Mouse (Mus musculus): ENCODE results near the gene Lhpp.

The Lhpp gene

DNA sequence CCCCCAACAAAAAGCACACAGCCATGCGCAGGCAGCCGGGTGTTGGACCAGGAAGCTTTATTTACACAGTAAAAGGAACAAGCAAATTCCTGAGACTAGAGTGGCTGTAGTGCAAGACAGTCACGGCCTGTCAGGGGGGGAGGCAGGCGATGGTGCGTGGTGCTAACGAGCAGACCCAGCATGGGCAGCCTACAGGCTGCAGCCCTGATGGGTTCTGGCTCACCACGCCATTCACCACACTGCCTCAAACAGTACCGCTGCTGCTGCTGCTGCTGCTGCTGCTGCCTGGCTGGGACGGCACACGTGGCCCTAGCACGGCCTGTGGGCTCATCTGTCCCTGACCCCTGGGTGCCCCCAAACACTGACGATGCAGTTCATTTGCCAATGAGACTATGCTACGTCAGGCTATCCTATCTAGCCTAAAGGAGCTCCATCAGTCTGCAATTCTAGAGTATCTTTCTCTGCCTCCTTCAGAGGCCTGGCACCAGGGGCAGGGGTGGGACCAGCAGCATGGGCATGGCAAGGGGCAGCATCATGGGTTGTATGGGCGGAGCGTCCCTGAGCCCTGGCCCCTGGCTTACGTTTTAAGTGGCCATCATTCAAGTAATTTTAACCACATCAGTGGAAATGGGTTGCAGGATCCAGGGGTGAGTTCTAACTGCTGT is 101.7 kb downstream of the Lhpp start:
- no peak for DNase-seq (ENCODE audit: low spot score)

DNA sequence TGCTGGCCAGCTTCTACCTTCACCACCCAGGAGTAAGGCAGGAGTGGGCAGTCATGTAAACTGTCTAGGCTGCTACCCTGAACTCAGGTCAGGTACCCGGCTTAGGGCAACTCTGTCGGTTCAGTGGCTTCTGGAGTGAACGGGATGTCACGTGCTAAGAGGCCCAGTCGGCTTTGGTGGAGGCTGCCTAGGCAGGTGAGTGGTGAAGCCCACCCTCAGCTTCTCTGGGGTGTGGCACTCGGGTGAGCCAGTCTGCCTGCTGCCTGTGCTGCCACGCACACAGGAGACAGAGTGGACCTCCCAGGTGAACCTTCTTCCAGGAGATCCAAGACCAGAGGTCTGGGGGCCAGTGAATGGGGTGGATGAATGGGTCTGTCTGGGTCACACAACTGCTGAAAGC is 102.5 kb downstream of the Lhpp start:
- DNase-seq (ENCODE audit: low spot score): no peak

DNA sequence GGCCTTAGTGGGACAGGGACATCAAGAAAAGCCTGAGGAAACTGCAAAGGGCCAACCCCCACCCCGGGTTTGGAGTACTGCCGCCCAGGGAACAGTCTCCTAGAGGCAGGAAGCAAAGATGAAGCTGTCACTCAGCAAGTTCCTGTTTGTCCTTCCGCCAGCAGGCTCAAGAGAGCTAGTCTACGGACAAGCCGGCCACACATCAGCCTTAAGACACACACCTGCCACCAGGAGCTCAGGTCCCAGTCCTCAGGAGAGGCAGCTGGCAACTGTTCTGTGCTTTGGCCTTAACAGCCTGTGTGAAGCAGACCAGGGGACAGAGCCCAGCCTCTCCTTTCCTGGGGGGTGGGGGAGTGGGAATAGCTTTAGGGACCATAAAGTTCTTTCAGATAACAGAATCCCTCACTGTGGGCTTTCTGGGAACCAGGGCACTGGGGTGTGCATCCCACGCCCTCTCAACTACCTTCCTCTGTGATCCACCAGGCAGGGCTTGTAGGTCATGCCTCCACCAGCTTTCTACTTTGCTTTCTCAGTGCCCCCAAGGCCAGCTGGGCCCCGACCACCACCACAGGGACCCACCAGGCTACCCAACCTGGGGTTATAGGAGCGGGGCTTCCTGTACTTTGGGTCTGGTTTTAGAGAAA is 103.2 kb downstream of the Lhpp start:
- DNase-seq (ENCODE audit: low spot score): no peak

DNA sequence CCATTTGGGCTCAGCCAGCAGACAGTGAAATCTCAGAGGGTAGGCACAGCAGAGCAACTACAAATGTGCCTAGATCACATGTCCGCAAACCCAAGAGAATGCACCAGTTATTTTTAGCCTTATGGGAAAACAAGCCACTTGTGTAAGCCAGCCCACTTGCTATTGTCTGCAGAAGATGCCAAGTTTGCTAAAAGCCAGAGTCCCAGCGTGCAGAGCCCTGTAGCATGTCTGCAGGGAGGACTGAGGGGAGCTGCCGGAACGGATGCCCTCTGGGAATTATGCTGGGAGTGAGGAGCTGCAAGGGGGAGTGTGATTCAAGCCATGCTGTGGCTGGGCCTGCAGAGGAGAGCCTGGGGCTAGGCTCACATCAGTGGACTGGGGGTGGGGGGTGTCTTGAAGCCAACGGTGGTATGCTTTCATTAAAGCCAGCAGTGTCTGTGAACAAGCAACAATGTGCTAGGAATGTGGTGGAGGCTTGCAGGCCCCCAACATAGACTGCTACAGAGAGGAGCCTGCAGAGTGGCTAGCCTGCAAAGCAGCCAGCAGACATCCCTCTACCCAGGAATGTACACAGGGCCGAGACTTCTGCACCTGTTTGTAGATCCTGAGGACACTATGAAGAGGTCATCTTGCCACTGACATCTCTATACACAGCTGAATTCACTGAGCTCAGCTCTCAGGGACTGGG is 103.9 kb downstream of the Lhpp start:
- DNase-seq (ENCODE audit: low spot score): peak; percentile 68

DNA sequence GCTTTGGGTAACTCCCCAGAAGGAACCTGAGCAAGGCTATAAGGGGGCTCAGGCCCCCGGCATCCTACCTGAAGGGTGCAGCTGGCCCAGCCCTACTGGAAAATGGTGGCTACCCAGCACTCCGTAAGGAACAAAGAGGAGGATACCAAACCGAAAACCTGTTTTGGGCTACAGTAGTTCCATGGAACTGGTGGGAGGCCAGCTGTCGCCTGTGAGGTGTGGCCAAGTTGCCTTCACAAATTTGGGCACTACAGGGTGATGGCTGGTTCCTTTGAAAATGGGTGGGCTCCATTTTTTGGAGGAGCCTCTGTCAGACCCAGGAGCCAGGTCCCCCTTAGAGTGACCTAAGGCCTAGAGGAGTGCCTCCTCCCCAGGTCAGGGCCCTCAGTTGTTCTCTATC is 104.8 kb downstream of the Lhpp start:
- no peak for DNase-seq (ENCODE audit: low spot score)

GRCm38 (mm10) chr7:132719570-132719969 is 109.1 kb downstream of the Lhpp start:
- no peak for DNase-seq (ENCODE audit: low spot score)

DNA sequence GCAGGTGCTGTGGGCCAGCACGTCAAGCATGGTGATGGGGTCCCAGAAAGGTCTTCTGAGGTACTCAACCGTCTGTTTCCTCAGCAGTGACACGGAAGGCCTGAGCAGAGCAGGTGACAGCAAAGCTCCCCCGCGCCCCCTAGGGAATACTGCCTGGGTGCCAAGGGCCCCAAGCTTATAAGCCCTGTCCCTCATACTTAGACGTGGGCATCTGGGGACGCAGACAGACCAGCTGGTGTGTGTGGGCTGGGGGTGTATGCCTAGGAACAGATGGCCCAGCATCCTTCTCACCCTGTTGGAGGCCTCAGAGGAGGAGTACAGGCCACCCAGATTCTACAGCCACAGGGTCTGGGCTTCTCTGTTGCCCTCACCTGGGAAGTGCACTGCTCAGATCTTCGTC is 110.1 kb downstream of the Lhpp start:
- DNase-seq (ENCODE audit: low spot score): no peak

- no peak for DNase-seq (ENCODE audit: low spot score)
Measured at GRCm38 (mm10) chr7:132722401-132723370, 112.2 kb downstream of the Lhpp start.

DNA sequence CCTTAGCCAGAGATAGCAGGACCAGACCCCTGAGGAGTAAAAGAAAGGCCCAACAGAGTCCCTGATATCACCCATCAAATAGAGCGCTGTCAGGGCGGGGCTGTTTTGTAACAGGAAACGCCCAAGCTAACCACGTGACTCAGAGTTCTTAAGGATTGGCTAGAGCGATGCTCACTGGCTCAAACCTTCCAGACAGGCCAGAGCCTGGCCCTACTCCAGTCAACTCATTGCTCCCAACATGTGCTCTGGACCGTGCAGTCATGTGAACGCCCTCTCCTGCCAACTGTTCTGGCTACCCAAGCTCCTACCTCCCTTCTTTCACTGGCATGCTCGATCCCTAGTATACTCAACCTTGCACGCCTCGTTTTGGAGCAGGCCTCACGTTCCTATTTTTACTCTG is 113.5 kb downstream of the Lhpp start:
- DNase-seq (ENCODE audit: low spot score): no peak

DNA sequence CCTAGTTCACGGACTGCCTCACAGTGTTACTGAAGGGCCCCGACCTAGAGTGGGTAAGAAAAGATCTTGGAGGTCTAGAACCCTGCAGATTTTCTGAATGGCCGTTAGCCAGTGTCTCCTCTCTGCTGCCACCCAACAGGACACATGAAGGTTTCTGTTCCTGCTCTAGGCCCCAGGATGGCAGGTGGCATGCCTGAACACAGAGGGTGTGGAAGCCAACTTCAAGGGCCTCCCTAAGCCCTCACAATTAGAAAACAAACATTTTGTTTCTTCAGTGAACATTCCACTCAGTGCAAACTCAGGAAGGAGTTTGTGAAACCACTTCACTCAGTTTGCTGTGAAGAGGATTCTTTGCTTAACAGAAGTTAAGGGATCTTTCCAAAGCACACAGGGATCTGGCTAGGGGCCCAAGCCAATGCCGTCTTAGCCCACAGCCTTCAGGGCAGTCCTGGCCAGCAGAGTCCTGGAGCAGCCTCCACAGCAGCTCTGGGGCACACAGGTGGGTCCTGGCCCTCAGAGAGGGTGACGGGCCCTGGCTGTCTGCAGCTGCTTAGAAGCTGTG is 114.1 kb downstream of the Lhpp start:
- no peak for DNase-seq (ENCODE audit: low spot score)

GRCm38 (mm10) chr7:132726106-132726861 is 115.8 kb downstream of the Lhpp start:
- DNase-seq (ENCODE audit: low spot score): no peak

DNA sequence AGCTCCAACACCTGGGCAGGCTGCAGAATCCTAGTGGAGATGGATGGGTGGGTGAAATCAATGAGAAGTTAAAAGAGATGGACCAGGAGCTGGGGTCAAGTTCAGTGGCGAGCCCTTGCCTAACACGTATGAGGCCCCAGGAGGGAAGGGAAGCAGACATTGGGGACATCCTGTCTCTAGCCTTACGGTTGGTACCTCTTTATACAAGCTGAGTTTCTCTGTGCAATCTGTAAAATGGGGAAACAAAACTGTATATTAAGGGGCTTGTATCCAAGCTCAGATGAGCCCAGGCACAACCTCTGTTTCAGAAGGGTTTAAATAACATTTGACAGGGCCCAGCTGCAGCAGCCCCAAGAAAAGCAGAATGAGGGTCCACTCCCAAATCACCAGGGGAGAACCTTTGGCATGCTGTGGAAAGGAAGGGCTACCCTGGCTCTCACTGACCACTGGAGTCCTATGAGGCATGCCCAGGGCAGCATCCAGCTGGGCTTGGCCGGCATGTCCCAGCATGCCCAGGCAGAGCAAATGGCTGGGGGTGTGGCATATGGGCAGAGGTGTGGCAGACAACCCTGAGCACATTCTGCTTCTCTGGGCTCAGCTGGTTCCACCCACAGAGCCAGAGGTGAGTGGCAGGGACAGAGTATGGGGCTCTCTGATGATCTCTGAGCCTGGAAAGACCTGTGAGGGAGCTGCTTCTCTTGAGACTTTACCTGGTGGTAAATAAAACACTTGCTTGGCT is 118.8 kb downstream of the Lhpp start:
- DNase-seq (ENCODE audit: low spot score): no peak

GRCm38 (mm10) chr7:132730510-132730909 is 120.1 kb downstream of the Lhpp start:
- DNase-seq (ENCODE audit: low spot score): no peak

- DNase-seq (ENCODE audit: low spot score): no peak
Measured at GRCm38 (mm10) chr7:132731558-132731957, 121.1 kb downstream of the Lhpp start.

DNA sequence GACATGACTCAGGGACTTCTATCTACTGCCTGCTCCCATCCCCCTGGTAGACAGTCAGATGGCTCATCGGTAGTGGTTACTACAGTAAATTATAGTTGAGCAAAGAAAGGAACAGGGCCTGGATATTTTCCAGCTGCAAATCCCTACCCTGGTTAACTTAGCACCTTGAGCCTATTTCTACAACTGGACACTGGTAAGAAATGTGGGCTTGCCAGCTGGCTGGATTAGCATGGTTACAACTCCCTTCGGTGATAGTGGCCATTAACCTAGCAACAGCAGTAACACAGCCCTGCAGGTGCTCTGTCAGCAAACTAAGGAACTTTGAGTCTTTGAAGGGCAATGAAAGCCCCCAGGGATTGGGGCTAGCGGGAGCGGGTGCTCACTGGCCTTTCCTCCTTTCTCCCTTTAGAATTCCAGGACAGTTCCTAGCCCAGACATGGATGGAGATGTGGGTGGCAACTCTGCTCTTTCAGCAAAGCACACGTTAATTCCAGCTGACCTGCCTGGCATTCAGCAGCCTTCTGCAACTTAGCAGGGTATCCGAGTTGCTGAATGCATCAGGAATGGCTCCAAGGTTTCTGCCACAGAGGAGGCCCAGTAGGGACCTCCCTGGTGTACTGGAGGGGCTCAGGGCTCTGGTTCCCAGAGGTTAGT is 121.8 kb downstream of the Lhpp start:
- DNase-seq (ENCODE audit: low spot score): no peak

- no peak for DNase-seq (ENCODE audit: low spot score)
Measured at GRCm38 (mm10) chr7:132733521-132733920, 123.1 kb downstream of the Lhpp start.

GRCm38 (mm10) chr7:132734222-132734621 is 123.8 kb downstream of the Lhpp start:
- no peak for DNase-seq (ENCODE audit: low spot score)

GRCm38 (mm10) chr7:132735145-132735544 is 124.7 kb downstream of the Lhpp start:
- DNase-seq (ENCODE audit: low spot score): no peak

- no peak for DNase-seq (ENCODE audit: low spot score)
Measured at GRCm38 (mm10) chr7:132736099-132736862, 125.8 kb downstream of the Lhpp start.
